Mouse (Mus musculus) v-Abl transformed pro-B cells (cell line): ENCODE measurements around the gene Steap4.
"Not testable (repeated sequence)": the region's sequence is repeated elsewhere in the genome, so short reads cannot be mapped to it uniquely, and the experiment has no call there.

ENCODE experiments used
- in situ Hi-C, 2 experiments: fragments of 400-800 bp; cut with MboI; formaldehyde crosslinking; loops; one replicate each; pipeline ENCODE4 v1.15.1; 2025; ENCODE audit not compliant: unreplicated experiment in 2 of 2

Gene Steap4

DNA sequence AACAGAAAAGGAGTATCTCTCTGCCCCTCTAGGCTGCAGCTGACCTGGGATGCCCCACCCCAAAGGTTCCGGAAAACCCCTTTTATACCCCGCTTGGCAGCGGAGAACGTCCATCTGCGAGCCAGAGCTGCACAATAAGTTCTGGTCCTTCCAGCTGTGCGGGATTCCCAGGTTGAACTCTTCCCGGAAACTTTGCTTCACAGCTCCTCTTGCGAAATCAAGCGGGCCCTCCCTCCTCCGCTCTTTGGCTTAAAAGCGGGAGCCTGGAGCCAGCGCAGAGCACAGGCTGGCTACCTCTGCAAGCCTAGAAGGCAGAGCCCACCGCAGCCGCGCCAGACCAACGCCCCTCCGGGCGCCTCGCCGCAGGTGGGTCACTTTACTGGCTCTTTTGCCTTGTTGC lies at the start of gene Steap4:
Gene Steap4, plus strand, starts transcription at position 282 of the 400 bp plus-strand sequence.
- in situ Hi-C loops, result loop anchor here in 1 of 2 experiments (25.0 kb wide), 1 partner anchor 1302 kb away; the partner anchor contains the start of gene 9330182L06Rik

GRCm38 (mm10) chr5:7911975-7912374 lies 48.3 kb upstream of the Steap4 start:
- in situ Hi-C loops, result no loop called here

DNA sequence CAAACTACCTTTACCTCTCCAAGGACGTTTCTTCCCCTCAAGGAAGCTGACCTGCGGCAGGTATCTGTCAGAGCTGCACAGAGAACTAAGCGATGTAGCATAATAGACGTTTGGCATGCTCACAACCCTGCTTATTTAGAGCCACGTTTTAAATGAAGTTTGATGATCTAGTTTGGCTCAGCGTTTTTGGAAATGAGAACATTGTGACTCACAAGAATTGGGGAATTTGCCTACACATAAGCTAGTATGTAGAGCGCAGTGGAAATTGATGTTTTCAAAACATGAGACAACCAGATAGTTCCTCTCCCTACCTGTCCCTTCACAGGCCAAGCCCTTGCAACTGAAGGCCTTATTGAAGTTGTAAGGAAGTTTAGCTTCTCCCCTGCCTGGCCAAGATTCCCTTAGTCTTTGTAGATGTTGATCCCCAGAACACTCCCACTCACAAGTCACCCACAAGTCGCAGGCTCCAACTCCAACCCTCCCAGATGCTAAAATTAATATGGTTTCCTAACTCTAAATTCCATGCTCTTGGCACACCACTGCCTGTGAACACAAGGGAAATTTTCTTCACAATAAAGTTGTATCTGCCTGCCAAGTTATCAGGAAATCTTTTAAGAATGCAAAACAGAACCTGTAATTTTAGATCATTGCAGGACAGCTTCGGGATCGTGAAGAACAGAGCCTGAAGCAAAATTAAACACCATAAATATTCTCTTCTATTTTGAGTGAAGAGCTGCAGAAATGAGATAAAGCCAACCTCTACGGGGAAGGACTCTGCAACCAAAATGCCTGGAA lies 42.6 kb upstream of the Steap4 start:
- in situ Hi-C loops, result no loop called here

- in situ Hi-C loops, result no loop called here
These were observed 42.0 kb upstream of the Steap4 start for GRCm38 (mm10) chr5:7918296-7918579.

GRCm38 (mm10) chr5:7919681-7920080 lies 40.6 kb upstream of the Steap4 start:
- in situ Hi-C loops, result no loop called here

GRCm38 (mm10) chr5:7922751-7923150 lies 37.5 kb upstream of the Steap4 start:
- in situ Hi-C loops, result no loop called here

GRCm38 (mm10) chr5:7923666-7924065 lies 36.6 kb upstream of the Steap4 start:
- in situ Hi-C loops, result no loop called here

DNA sequence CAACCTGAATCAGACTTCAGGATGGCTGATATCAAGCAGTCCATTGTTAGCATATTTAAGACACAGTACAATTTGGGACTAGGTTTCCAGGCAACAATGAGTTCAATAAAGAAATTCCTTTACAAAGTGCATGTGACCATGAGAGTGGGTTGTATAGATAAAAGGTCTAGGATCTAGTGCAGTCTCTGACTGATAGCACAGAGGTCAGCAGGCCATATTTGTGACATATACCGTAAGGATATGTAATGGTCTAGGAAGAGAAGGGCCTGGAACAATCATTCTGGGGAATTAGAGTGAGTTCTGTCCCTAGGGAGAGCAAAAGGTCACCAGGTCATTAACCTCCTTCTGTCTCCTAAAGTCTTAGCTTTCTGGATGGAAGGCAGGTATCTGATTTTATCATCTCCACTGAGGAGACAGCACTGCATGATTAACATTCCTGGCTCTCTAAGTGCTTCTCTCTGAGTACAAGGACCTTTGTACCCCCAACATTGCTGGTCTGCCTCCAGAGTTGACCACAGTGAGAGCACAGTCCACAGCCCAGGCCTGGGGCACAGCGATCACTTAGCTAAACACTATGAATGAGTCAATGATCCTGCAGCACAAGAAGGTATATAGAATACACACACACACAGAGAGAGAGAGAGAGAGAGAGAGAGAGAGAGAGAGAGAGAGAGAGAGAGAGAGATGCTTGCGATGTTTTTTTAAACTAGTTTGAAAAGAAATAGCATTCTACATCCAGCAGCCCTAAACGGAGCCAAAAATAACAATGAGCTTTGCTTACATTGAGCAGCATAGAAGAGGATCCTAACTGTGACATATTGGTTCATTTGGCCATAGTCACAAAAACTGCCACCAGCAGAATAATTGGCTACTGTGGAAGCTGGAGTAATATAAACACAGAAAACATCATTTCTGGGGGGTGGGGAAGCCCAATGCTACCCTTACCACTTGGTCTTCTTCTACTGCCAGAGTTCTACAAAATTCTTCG lies 27.7 kb upstream of the Steap4 start:
- in situ Hi-C loops, result no loop called here

DNA sequence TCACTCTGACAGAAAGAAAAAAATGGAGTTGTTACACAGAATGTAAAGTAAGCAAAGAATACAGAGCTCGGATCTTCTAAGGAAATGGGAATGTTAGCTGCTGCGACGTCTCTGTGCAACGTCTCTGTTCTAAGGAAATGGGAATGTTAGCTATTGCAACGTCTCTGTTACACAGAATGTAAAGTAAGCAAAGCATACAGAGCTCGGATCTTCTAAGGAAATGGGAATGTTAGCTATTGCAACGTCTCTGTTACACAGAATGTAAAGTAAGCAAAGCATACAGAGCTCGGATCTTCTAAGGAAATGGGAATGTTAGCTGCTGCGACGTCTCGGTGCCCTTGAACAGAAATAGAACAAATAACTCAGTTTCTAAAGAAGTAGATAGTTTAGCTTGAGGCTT lies 26.8 kb upstream of the Steap4 start:
- in situ Hi-C loops, result not testable (repeated sequence)

GRCm38 (mm10) chr5:7933933-7934675 lies 26.2 kb upstream of the Steap4 start:
- in situ Hi-C loops, result no loop called here

GRCm38 (mm10) chr5:7954838-7955237 lies 5.4 kb upstream of the Steap4 start:
- in situ Hi-C loops, result loop anchor here (5.0 to 25.0 kb wide), 3 partner anchors 100 to 1307 kb away; partner anchors contain the start of gene 9330182L06Rik (in 1 of the 2)

GRCm38 (mm10) chr5:7955371-7955966 lies 4.8 kb upstream of the Steap4 start:
- in situ Hi-C loops, result loop anchor here (5.0 to 25.0 kb wide), 3 partner anchors 99 to 1307 kb away; partner anchors contain the start of gene 9330182L06Rik (in 1 of the 2)

GRCm38 (mm10) chr5:7958061-7958460 lies 2.2 kb upstream of the Steap4 start:
- in situ Hi-C loops, result loop anchor here (5.0 to 25.0 kb wide), 3 partner anchors 97 to 1304 kb away; partner anchors contain the start of gene 9330182L06Rik (in 1 of the 2)

GRCm38 (mm10) chr5:7959286-7959685 lies 971 bp upstream of the Steap4 start:
- in situ Hi-C loops, result loop anchor here (5.0 to 25.0 kb wide), 3 partner anchors 96 to 1303 kb away; partner anchors contain the start of gene 9330182L06Rik (in 1 of the 2)

DNA sequence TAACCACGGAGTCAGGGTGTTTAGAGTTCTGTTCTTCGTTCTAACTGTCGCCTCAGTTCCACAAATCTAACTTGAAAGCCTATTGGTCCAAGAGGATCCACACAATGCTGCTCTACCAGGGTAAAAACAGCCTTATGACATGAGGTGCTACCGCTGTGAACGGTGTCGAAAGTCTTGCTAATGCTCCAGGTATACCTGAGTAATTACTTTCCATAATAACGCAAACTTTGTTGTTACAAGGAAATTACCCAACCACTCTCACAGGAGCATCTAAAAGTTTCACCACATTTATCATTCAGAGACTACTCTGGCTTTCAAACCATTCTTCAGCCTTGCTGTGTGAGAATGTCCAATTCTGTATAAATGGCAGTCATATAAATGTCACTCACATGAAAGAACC lies 856 bp downstream of the Steap4 start:
- in situ Hi-C loops, result loop anchor here in 1 of 2 experiments (25.0 kb wide), 1 partner anchor 1301 kb away; the partner anchor contains the start of gene 9330182L06Rik

DNA sequence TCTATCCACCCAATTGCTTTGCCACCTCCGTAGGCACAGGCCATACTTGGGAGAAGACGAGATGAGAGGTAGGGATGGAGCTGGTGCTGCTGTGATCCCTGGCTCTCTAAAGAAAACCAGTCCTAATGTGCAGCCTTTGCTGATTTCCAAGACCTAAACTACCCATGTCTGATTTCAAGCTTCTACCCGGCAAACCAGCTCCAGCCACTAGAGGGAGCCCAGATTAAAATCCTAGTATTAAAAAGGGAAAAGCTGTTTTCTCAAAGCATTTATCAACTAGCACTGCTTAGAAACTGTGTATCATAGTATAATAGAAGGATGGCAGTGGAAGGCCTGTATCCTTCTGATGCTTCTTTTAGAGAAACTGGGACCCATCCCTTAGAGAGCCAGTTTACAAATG lies 5.0 kb downstream of the Steap4 start:
- in situ Hi-C loops, result loop anchor here in 1 of 2 experiments (25.0 kb wide), 1 partner anchor 1297 kb away; the partner anchor contains the start of gene 9330182L06Rik

- in situ Hi-C loops, result loop anchor here in 1 of 2 experiments (25.0 kb wide), 1 partner anchor 1294 kb away; the partner anchor contains the start of gene 9330182L06Rik
These were observed 7.9 kb downstream of the Steap4 start for GRCm38 (mm10) chr5:7968152-7968551.

- in situ Hi-C loops, result loop anchor here in 1 of 2 experiments (25.0 kb wide), 1 partner anchor 1290 kb away; the partner anchor contains the start of gene 9330182L06Rik
These were observed 12.0 kb downstream of the Steap4 start for GRCm38 (mm10) chr5:7972266-7972665.

GRCm38 (mm10) chr5:7974522-7975197 lies 14.4 kb downstream of the Steap4 start:
- in situ Hi-C loops, result loop anchor here in 1 of 2 experiments (25.0 kb wide), 1 partner anchor 1288 kb away; the partner anchor contains the start of gene 9330182L06Rik
